Mouse (Mus musculus): ENCODE measurements around the gene Hist1h3h.
"Not testable (repeated sequence)": the region's sequence is repeated elsewhere in the genome, so short reads cannot be mapped to it uniquely, and the experiment has no call there.

GRCm38 (mm10) chr13:21721107-21721756, 3.8 kb downstream of the Hist1h3h start:
- not testable (repeated sequence) for TF ChIP-seq POLR2A (IDR thresholded peaks at IDR 0.05; ENCODE audit: control insufficient read depth, low read depth, low read length); CTCF (IDR thresholded peaks at IDR 0.05; ENCODE audit: control insufficient read depth, insufficient read depth, insufficient replicate concordance, low read depth, low read length)

Data from testis, adult 2 months (tissue).